Mouse (Mus musculus) liver, postnatal 0 days (tissue): Measurements from ENCODE around the gene Arhgdib. TPM values are rescaled to one million over a fixed set of nuclear protein-coding genes. Genes with fewer than 3 reads are reported as not detected.

Experiments used
- ATAC-seq: fragments of 200-750 bp; cut with Nextera tagmentation; 2 replicates; pipeline ENCODE4 v1.8.0; 2017; ENCODE audit warnings: mild to moderate bottlenecking, moderate library complexity
- DNase-seq: peaks from one replicate; pipeline ENCODE4 v3.0.0-alpha.2; 2016
- H3K27ac ChIP-seq: fragments of 300-500 bp; sonication (generic); 2 replicates; pipeline ENCODE4 v1.5.1; 2014; ENCODE audit warnings: antibody characterized with exemption, moderate library complexity, mild to moderate bottlenecking, low read depth
- H3K27me3 ChIP-seq: fragments of 300-500 bp; sonication (generic); 2 replicates; pipeline ENCODE4 v1.6.1; 2014; ENCODE audit warnings: low read length, control low read depth, mixed read lengths; ENCODE audit not compliant: insufficient read depth
- H3K36me3 ChIP-seq: fragments of 300-500 bp; sonication (generic); replicated peaks from 2 replicates; pipeline ENCODE4 v1.6.1; 2014; ENCODE audit warnings: mild to moderate bottlenecking, control low read depth, low read length, moderate library complexity, mixed read lengths; ENCODE audit not compliant: insufficient read depth
- H3K4me1 ChIP-seq: fragments of 300-500 bp; sonication (generic); 2 replicates; pipeline ENCODE4 v1.6.1; 2014; ENCODE audit warnings: antibody characterized with exemption, mild to moderate bottlenecking, control low read depth; ENCODE audit not compliant: insufficient read depth
- H3K4me2 ChIP-seq: fragments of 300-500 bp; sonication (generic); 2 replicates; pipeline ENCODE4 v1.6.1; 2014; ENCODE audit warnings: low read depth, mild to moderate bottlenecking, low read length, moderate library complexity, mixed read lengths
- H3K4me3 ChIP-seq: fragments of 300-500 bp; sonication (generic); 2 replicates; pipeline ENCODE4 v1.5.1; 2014; ENCODE audit warnings: low read depth, low read length
- H3K9ac ChIP-seq: fragments of 300-500 bp; sonication (generic); replicated peaks from 2 replicates; pipeline ENCODE4 v1.6.1; 2014; ENCODE audit warnings: mild to moderate bottlenecking, moderate library complexity
- H3K9me3 ChIP-seq: fragments of 300-500 bp; sonication (generic); 2 replicates; pipeline ENCODE4 v1.6.1; 2016; ENCODE audit warnings: mild to moderate bottlenecking, control low read depth, low read length, mixed read lengths
- CTCF ChIP-seq: sonication (generic); IDR thresholded peaks from 2 replicates; pipeline ENCODE4 v1.5.1; 2016; ENCODE audit warnings: antibody characterized with exemption, low read depth
- EP300 ChIP-seq: IDR thresholded peaks from 2 replicates; pipeline ENCODE4 v1.6.1; 2016; ENCODE audit warnings: antibody characterized with exemption, low read depth, mild to moderate bottlenecking
- WGBS: fragments of 180-500 bp; shearing (Covaris S2); extraction: QIAGEN DNeasy Blood & Tissue Kit; methylation state at CpG from one replicate; pipeline ENCODE4 v1.1.7; 2014; ENCODE audit not compliant: insufficient replicate concordance; 5-methylcytosine and 5-hydroxymethylcytosine counted together
- polyA plus RNA-seq: library from polyadenylated mRNA; unstranded; fragments of >200 nt; fragmentation: Nextera tagmentation; extraction: Ambion mirVana; gene quantifications from 2 replicates; pipeline ENCODE4 v1.2.1, GENCODE M21; 2015

The Arhgdib gene
- polyA plus RNA-seq, 1 experiment from 2014 or later, result 192 TPM

DNA sequence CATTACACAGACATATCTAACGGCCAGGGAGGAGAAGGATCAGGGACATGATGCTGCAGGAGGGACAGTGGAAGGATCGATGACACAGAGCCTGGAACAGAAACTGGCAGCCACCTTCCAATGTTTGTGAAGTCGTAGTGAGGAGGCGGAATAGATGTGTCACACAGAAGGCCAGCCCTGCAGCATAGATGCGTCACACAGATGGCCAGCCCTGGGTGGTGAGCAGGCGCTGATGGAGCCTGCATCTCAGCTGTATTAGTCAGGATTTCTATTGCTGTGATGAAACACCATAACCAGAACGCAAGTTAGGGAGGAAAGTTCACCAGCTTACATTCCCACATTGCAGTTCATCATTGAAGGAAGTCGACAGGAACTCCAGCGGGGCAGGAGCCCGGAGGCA, 24.2 kb upstream of the Arhgdib start:
- no peak for TF ChIP-seq EP300
- no peak for TF ChIP-seq CTCF
- Histone ChIP-seq H3K27me3 (no peaks in the 10 kb centered on the region), H3K27ac (no peak overlapping the region), H3K4me2 (no peak overlapping the region), H3K4me3 (no peak overlapping the region), H3K36me3 (no peaks in the 10 kb centered on the region), H3K9me3 (no peaks in the 10 kb centered on the region), H3K9ac (no peak overlapping the region), H3K4me1 (peaks cover 13% of the 10 kb centered on the region)
- 67% methylated on average over 10 of the region's 10 CpGs for WGBS
- ATAC-seq, result no peak; the same call in 1 of the 2 replicates
- no peak for DNase-seq

DNA sequence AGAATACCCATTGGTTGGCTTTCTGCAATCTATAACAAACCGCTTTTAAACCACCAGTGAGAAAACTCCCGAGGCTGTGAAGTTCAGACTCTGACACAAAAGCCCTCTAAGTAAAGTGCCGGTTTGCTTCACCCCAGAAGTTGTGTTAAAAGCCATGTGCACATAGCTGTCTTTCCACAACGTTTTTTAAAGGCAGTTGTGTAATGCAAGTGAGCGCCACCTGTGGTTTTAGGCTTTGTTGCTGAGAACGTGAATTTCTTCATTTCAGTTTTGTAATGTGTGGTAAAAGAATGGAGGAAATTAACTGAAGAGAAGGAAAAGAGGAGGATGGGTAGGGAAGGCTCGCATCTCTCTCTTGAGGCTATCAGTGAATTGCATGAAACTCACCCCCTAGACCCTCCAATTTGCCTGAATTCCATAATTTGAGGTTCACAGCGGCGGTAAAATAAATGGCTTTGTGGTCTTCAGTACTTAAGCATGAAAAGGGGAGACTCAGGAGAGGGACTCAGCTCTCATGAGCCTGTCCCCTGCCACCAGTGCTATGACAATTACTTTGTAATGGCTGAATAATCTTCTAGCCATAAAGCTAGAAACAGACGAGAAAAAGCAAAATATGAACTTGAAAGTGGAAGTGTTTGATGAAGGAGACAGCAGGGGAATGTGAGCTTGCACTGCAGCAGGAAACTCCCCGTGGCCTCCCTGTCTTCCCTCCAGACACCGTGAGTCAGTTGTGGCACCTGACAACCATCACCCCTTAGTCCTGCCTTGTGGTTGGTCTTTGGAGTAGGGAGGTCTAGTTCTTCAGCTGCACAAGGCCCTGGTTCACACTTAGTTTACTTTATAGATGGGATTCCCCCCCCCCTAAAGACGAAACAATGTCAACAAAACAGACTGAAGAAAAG, 23.2 kb upstream of the Arhgdib start:
- peak overlapping the region; percentile 64 for H3K27ac ChIP-seq
- TF ChIP-seq CTCF (peak; percentile 45), EP300 (peak; percentile 53)
- H3K4me1 ChIP-seq, result peaks cover 13% of the 10 kb centered on the region
- WGBS, result 32% methylated on average over 13 of the region's 13 CpGs
- DNase-seq (no peak), ATAC-seq (peak; percentile 40; the same call in 1 of the 2 replicates)
- H3K9me3 ChIP-seq, result no peaks in the 10 kb centered on the region
- H3K9ac ChIP-seq, result no peak overlapping the region
- no peaks in the 10 kb centered on the region for H3K36me3 ChIP-seq
- H3K4me2 ChIP-seq, result peak overlapping the region; percentile 44; the same call in 1 of the 2 replicates
- no peak overlapping the region for H3K4me3 ChIP-seq
- H3K27me3 ChIP-seq, result no peaks in the 10 kb centered on the region

DNA sequence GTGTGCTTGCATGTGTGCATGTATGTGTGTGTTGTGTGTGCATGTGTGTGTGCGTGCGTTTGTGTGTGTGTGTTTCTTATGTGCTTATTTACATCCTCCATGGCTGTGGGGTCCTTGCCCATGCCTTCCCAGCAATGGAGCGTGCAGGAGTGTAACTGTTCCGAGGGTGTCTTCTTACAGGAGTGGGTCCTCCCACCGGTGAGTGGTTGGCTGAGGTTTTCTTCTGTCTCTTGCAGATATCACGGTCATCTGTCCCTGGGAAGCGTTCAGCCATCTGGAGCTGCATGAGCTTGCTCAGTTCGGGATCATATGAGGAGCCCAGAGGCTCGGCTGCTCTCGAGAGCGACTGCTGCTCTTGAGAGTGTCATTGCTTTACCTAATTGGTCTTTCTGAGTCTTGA, 21.3 kb upstream of the Arhgdib start:
- no peak overlapping the region for H3K4me3 ChIP-seq
- DNase-seq, result no peak
- WGBS, result 70% methylated on average over 11 of the region's 11 CpGs

DNA sequence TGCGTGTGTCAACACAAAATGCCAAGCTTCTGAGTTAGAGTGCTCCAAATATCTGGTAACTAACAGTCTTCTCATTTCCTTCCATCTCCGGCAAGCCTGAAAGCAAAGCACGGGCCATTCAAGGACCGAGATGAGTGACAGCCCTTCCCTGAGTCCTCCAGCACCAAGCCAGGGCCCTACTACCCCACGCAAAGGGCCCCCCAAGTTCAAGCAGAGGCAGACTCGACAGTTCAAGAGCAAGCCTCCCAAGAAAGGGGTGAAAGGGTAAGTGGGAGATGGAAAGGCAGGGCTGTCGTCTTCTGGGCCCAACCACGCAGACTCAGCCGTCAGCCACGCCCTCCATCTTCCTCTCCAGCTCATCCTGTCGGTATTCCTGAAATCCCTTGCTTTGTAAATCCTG, 17.4 kb upstream of the Arhgdib start:
- Histone ChIP-seq H3K36me3 (no peaks in the 10 kb centered on the region), H3K9ac (no peak overlapping the region), H3K4me2 (0 out of 2 replicates have a peak overlapping the region, but pooled peaks have one; percentile 7), H3K9me3 (no peaks in the 10 kb centered on the region), H3K27me3 (no peaks in the 10 kb centered on the region), H3K4me1 (peaks cover 7% of the 10 kb centered on the region; the same call in 1 of the 2 replicates), H3K4me3 (no peak overlapping the region), H3K27ac (no peak overlapping the region)
- WGBS, result 60% methylated on average over 11 of the region's 11 CpGs
- TF ChIP-seq CTCF, result no peak
- no peak for TF ChIP-seq EP300
- ATAC-seq, result no peak
- DNase-seq, result no peak

More for the DNA sequence above, 21.3 kb upstream of the Arhgdib start:
- H3K27me3 ChIP-seq, result no peaks in the 10 kb centered on the region
- no peak for TF ChIP-seq EP300
- no peak overlapping the region for H3K27ac ChIP-seq
- H3K36me3 ChIP-seq, result no peaks in the 10 kb centered on the region
- no peaks in the 10 kb centered on the region for H3K9me3 ChIP-seq
- ATAC-seq, result no peak
- no peak overlapping the region for H3K4me2 ChIP-seq
- H3K9ac ChIP-seq, result no peak overlapping the region
- H3K4me1 ChIP-seq, result peaks cover 13% of the 10 kb centered on the region

DNA sequence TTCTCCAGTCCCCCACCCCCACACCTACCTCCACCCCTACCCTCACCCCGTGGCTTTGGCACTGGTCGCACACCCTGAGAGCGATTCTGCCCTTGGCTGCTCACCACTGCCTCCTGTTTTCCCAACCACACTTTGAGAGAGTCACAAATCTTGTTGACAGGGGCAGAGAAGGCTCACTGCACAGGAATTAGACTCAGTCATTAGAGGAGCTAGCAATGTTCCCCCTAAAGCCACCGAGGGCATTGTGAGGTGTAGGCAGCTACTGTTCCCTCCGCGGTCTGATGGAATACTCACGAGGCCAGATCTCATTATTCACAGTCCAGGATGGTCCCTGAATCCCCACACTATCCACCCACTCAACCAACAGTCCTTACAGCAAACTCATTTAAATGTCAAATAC, 15.4 kb upstream of the Arhgdib start:
- H3K4me2 ChIP-seq, result no peak overlapping the region
- H3K27ac ChIP-seq, result no peak overlapping the region
- 0 out of 2 replicates have a peak, but pooled peaks cover 3% of the 10 kb centered on the region for H3K4me1 ChIP-seq
- no peaks in the 10 kb centered on the region for H3K9me3 ChIP-seq
- TF ChIP-seq EP300 (no peak), CTCF (no peak)
- no peak overlapping the region for H3K4me3 ChIP-seq
- DNase-seq, result no peak
- H3K27me3 ChIP-seq, result no peaks in the 10 kb centered on the region
- 46% methylated on average over 7 of the region's 7 CpGs for WGBS
- no peaks in the 10 kb centered on the region for H3K36me3 ChIP-seq
- no peak overlapping the region for H3K9ac ChIP-seq
- no peak for ATAC-seq

DNA sequence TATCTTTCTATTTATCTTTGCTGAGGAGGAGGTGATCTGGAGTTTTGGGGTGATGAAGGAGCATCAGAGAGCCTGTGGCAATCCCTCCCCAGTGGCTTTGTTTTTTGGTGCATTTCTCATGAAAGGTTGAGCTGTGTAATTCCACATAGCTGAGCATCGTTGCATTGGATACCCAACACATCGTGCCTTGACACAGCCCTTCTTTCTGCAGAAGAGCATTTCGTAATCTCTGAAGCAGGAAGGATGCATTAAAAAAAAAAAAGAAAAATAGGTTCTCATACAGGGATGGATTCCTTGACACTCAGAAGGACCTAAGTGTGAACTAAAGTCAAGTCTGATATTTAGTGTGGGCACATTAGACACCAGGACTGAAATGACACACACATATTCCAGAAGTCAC, 13.5 kb upstream of the Arhgdib start:
- H3K27me3 ChIP-seq, result no peaks in the 10 kb centered on the region
- H3K4me1 ChIP-seq, result 0 out of 2 replicates have a peak, but pooled peaks cover 3% of the 10 kb centered on the region
- WGBS, result 45% methylated on average over 3 of the region's 3 CpGs
- H3K36me3 ChIP-seq, result no peaks in the 10 kb centered on the region
- H3K9ac ChIP-seq, result no peak overlapping the region
- DNase-seq, result no peak
- TF ChIP-seq EP300, result no peak
- no peak for TF ChIP-seq CTCF
- ATAC-seq, result no peak
- H3K4me3 ChIP-seq, result no peak overlapping the region
- H3K27ac ChIP-seq, result peak overlapping the region; percentile 62
- H3K9me3 ChIP-seq, result no peaks in the 10 kb centered on the region
- no peak overlapping the region for H3K4me2 ChIP-seq
